In the genomic region with DNA sequence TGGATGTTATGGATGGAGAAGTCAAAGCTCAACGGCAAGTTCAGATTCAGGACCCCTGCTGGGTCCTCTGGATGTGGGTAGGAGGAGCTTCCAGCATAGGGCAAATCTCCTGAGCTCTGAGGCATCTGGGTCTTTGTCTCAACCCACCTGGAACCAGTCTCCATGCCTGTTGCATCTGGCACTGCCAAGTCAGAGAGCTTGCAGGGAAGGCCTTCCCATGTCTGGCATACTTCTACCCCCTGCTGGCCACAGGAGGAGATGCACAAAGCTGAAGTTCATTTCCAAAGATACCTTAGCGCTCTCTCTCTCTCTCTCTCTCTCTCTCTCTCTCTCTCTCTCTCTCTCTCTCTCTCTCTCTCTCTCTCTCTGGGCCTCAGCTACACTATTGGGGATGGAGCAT, we compare ENCODE assay signal across 8 mouse cellular contexts. TPM values are rescaled to one million over a fixed set of nuclear protein-coding genes. Genes with fewer than 3 reads are reported as not detected.
DNase-seq lines count a peak whose midpoint lies in the region; ATAC-seq lines count a peak whose summit lies in the region.

No protein-coding gene starts in this region.

- H3K27ac ChIP-seq in kidney, embryonic 15.5 days: no peak overlapping the region

- no peaks in the 10 kb centered on the region for H3K9me3 ChIP-seq in kidney, embryonic 15.5 days (replicated peaks)

- peaks cover 84% of the 10 kb centered on the region for H3K36me3 ChIP-seq in kidney, embryonic 15.5 days
- peaks cover 2% of the 10 kb centered on the region; the same call in 1 of the 2 replicates for H3K36me3 ChIP-seq in splenic B cell, adult 2 months (ENCODE audit: control insufficient read depth, insufficient read depth, low read length, poor library complexity, severe bottlenecking)

- H3K4me1 ChIP-seq in kidney, embryonic 15.5 days: peaks cover 7% of the 10 kb centered on the region

- DNase-seq in embryo, embryonic 10 days (ENCODE audit: low spot score): peak; percentile 74
- no peak for DNase-seq in embryo, embryonic 9.5 days (ENCODE audit: extremely low spot score)
- DNase-seq in A20 (ENCODE audit: low read depth, low spot score): peak; percentile 62
- DNase-seq in adrenal gland, postnatal 10 days: peak; percentile 63
- DNase-seq in gastrocnemius, postnatal 10 days: peak; percentile 55
- DNase-seq in lung, postnatal 4 days: peak; percentile 60 to 61
- peak; percentile 71 for DNase-seq in splenic B cell, adult 2 months (ENCODE audit: low read depth, low spot score)

- no peak overlapping the region for H3K4me2 ChIP-seq in kidney, embryonic 15.5 days

- peak; percentile 63; the same call in 1 of the 2 replicates for ATAC-seq in kidney, embryonic 15.5 days (replicated peaks; ENCODE audit: low FRiP score)

- H3K4me3 ChIP-seq in kidney, embryonic 15.5 days (replicated peaks): no peak overlapping the region

- 79% methylated on average over 1 of the region's 2 CpGs for WGBS in kidney, embryonic 15.5 days

- no peak overlapping the region for H3K9ac ChIP-seq in kidney, embryonic 15.5 days

- no peaks in the 10 kb centered on the region for H3K27me3 ChIP-seq in kidney, embryonic 15.5 days
- no peaks in the 10 kb centered on the region for H3K27me3 ChIP-seq in splenic B cell, adult 2 months (ENCODE audit: control insufficient read depth, insufficient read depth, low read length, poor library complexity, severe bottlenecking)

RNA-seq across cellular contexts. Expression of a gene that starts 17.1 kb away (rescaled TPM):
- 1 to 10 TPM; 7.9 to 8.0 TPM for total RNA-seq in adrenal gland, postnatal 10 days (2021)
- total RNA-seq in gastrocnemius, postnatal 10 days (2021): 1 to 10 TPM; 6.4 to 6.7 TPM
- 16.5 and 20.7 TPM in 2 replicates for polyA plus RNA-seq in kidney, embryonic 15.5 days (2015; fragmentation: Nextera tagmentation; extraction: Ambion mirVana)

RNA-seq across cellular contexts. Expression of a gene that starts 28.9 kb away (rescaled TPM):
- total RNA-seq in adrenal gland, postnatal 10 days (2021): 10 to 100 TPM; 66.0 to 69.7 TPM
- 10 to 100 TPM; 42.9 to 46.1 TPM for total RNA-seq in gastrocnemius, postnatal 10 days (2021)
- polyA plus RNA-seq in kidney, embryonic 15.5 days (2015; fragmentation: Nextera tagmentation; extraction: Ambion mirVana): 54.2 and 54.4 TPM in 2 replicates

RNA-seq across cellular contexts. Expression of a gene that starts 30.8 kb away (rescaled TPM):
- total RNA-seq in adrenal gland, postnatal 10 days (2021): 1 to 10 TPM; 1.3 to 2.1 TPM
- total RNA-seq in gastrocnemius, postnatal 10 days (2021): 1 to 10 TPM; 1.0 TPM
- polyA plus RNA-seq in kidney, embryonic 15.5 days (2015; fragmentation: Nextera tagmentation; extraction: Ambion mirVana): 1.2 and 1.6 TPM in 2 replicates

RNA-seq across cellular contexts. Expression of a gene that starts 33.3 kb away (rescaled TPM):
- total RNA-seq in adrenal gland, postnatal 10 days (2021): 10 to 100 TPM in 1 of 2 experiments, 1 to 10 TPM in 1; 3.8 to 21.0 TPM
- 10 to 100 TPM; 64.0 to 71.1 TPM for total RNA-seq in gastrocnemius, postnatal 10 days (2021)
- 0.42 and 0.43 TPM in 2 replicates for polyA plus RNA-seq in kidney, embryonic 15.5 days (2015; fragmentation: Nextera tagmentation; extraction: Ambion mirVana)

RNA-seq across cellular contexts. Expression of a gene that starts 57.1 kb away (rescaled TPM):
- total RNA-seq in adrenal gland, postnatal 10 days (2021): 10 to 100 TPM; 29.5 to 31.3 TPM
- 10 to 100 TPM in 1 of 2 experiments, 1 to 10 TPM in 1; 7.2 to 10.0 TPM for total RNA-seq in gastrocnemius, postnatal 10 days (2021)
- polyA plus RNA-seq in kidney, embryonic 15.5 days (2015; fragmentation: Nextera tagmentation; extraction: Ambion mirVana): 42.8 and 51.1 TPM in 2 replicates
